Mouse (Mus musculus) brain, embryonic 14.5 days (tissue): ENCODE results near the gene Atp6v0a1. TPM values are rescaled to one million over a fixed set of nuclear protein-coding genes. Genes with fewer than 3 reads are reported as not detected.

ENCODE experiments used
- DNase-seq: peaks from one replicate; pipeline ENCODE4 v3.0.0-alpha.2; 2011; ENCODE audit warnings: low read depth
- CTCF ChIP-seq: fragments of 200-500 bp; IDR thresholded peaks from 2 replicates; pipeline ENCODE4 v1.5.1; 2012; ENCODE audit warnings: inconsistent platforms, mild to moderate bottlenecking, moderate library complexity, borderline replicate concordance; ENCODE audit not compliant: insufficient read depth, insufficient read length; ENCODE audit errors: extremely low read depth
- POLR2A ChIP-seq: fragments of 200-500 bp; IDR thresholded peaks from 2 replicates; pipeline ENCODE4 v1.6.1; 2012; ENCODE audit warnings: mild to moderate bottlenecking, inconsistent platforms, borderline replicate concordance; ENCODE audit not compliant: poor library complexity, insufficient read depth, insufficient read length, severe bottlenecking; ENCODE audit errors: extremely low read depth
- polyA plus RNA-seq: library from polyadenylated mRNA; depleted of rRNA; stranded (reverse); fragments of >200 nt; gene quantifications from 2 replicates; pipeline ENCODE4 v1.2.3, GENCODE M21; 2012; rRNA removed

Gene Atp6v0a1
- 144 and 197 TPM in 2 replicates for polyA plus RNA-seq

GRCm38 (mm10) chr11:101009046-101009887 is at the start of gene Atp6v0a1:
Gene Atp6v0a1, plus strand, starts transcription at chr11:101009452.
- TF ChIP-seq POLR2A, result peak; percentile 100
- TF ChIP-seq CTCF, result no peak

GRCm38 (mm10) chr11:100959464-100959810 is 49.8 kb upstream of the Atp6v0a1 start:
- TF ChIP-seq CTCF (peak; percentile 75), POLR2A (no peak)
- DNase-seq, result peak; percentile 82

More at GRCm38 (mm10) chr11:101009046-101009887, at the start of gene Atp6v0a1:
- peak; percentile 99 for DNase-seq

- TF ChIP-seq POLR2A, result no peak
- no peak for TF ChIP-seq CTCF
- DNase-seq, result no peak
These were observed 49.4 kb upstream of the Atp6v0a1 start for GRCm38 (mm10) chr11:100959826-100960225.

DNA sequence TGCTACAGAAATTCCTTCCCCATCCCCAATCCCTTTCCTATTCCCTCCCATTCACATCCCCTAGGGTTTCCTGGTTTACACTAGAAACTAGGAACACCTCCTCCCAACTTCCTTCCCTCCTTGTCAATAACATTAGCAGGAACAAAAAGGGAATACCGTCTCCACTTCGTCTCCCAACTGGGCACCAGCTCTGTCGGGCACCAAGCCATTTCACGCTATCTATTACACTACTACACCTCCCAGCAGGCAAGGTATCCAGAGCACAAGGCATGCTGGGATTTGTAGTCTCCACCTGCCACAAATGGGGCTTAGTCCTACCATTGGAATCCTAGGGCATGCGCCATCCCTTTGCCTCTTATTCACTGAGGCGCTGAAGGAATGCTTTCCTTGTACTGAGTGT is 48.7 kb upstream of the Atp6v0a1 start:
- TF ChIP-seq POLR2A, result no peak
- no peak for TF ChIP-seq CTCF
- peak; percentile 84 for DNase-seq

GRCm38 (mm10) chr11:100962371-100962911 is 46.8 kb upstream of the Atp6v0a1 start:
- DNase-seq, result no peak
- TF ChIP-seq POLR2A, result no peak
- no peak for TF ChIP-seq CTCF

GRCm38 (mm10) chr11:100963647-100964046 is 45.6 kb upstream of the Atp6v0a1 start:
- no peak for DNase-seq

DNA sequence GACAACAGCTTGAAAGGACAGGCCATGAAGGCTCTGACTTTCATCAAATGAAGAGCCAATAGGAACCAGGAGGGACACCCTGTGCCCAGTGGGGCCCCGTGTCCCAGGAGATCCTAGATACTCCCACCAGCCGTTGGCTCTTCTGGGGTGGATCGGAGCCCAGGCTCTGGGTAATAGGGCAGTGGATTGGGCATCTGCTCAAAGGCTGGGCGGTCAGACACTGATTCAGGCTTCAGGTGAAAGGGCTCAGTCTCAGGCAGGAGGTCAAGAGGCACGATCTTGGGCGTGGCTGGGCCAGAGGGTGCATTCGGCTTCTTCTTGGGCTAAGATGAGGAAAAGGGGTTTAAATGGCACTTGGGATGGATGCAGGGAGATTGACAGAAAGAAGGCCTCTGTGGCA is 45.1 kb upstream of the Atp6v0a1 start:
- no peak for DNase-seq
- no peak for TF ChIP-seq POLR2A
- TF ChIP-seq CTCF, result no peak

More at GRCm38 (mm10) chr11:100963647-100964046, 45.6 kb upstream of the Atp6v0a1 start:
- TF ChIP-seq POLR2A, result no peak
- no peak for TF ChIP-seq CTCF

DNA sequence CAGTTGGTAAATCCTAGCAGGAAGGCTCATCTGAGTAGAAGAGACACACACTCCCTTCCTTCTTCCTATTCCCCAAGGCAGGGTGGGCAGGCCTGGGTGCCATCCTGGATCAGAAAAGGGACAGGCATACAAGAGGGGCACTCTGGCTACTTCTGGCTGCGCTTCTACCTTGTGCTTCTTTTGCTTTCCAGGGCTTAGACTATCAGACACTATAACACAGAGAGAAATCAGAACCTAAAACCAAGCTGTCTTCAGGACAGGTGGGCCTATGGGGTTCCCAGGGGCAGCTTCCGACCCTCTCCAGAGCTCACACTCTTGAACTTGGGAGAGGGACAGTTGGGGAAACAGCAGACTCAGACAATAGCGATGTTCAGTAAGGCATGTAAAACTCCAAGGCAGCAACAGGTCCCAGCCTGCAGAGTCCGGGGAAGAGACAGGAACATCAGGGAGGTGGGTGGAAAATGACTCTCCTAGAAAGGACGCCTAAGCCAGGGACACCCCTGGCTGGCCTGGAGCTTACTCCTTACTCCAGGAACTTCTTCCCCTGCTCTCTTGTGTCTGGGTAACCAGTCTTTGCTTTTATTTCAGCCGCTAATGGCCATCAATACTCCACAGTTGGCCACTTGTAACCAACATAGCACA is 44.2 kb upstream of the Atp6v0a1 start:
- TF ChIP-seq CTCF (no peak), POLR2A (no peak)
- DNase-seq, result no peak

DNA sequence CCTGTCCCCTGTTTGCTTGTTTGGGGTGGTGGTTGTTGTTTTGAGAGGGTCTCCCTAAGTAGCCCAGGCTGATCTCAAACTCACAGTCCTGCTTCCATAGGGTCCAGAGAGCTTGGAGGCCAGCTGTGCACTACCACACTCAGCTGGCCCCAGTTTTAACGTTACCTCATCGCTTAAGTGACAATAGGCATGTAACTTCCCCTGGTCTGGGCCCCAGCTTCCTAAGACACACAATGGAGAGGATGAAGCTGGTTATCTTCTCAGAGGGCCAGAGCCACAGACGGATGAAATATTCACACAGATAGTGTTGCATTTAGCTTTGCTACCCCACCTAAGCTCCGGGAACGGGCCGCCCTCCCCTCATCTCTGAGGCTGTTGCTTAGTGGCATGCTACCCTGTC is 43.5 kb upstream of the Atp6v0a1 start:
- TF ChIP-seq CTCF, result no peak
- TF ChIP-seq POLR2A, result no peak
- no peak for DNase-seq

DNA sequence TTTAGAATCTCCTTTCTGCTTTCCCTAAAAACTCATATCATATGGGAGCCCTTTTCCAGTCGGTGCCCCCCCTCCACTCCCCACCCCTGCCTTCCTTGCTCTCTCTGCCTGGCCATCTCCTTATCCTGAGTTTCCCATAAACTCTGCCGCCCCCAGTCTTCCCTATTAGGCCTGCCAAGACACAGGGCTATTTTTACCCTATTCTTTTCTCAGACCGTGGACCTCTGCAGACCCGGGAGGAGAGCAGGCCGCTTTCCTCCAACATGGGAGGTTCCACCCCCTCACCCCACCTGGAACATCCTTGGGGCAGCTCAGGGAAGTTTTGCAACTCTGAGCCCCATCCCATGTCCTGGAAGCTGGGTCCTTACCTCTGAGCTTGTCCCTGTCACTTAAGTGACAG is 41.9 kb upstream of the Atp6v0a1 start:
- TF ChIP-seq POLR2A (no peak), CTCF (no peak)
- DNase-seq, result no peak

DNA sequence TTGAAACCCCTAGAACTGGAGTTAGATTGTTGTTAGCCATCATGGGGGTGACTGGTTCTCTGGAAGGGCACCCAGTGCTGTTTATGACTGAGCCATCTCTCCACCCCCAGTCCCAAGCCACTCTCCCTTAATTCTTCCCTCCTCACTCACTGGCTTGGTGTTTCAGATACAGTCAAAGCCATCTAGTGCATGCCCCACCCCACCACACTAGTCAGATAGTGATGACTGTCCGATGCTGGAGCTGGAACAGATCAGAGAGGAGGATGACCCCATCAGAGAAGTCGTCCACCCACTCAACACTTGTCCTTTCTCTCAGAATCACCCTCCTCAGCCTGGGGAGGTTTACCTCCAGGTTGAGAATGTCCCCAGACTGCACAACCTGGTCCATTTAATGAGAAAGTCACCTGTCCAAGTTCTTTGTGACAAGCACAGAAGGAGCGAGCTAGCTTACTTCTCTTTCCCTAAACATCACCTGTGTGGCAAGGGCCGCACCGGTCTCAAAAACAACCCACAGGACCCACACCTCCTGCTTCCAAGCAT is 41.3 kb upstream of the Atp6v0a1 start:
- no peak for DNase-seq
- TF ChIP-seq CTCF, result no peak
- TF ChIP-seq POLR2A, result no peak
